22 mouse cellular contexts compared by ENCODE assay signal in the genomic region with DNA sequence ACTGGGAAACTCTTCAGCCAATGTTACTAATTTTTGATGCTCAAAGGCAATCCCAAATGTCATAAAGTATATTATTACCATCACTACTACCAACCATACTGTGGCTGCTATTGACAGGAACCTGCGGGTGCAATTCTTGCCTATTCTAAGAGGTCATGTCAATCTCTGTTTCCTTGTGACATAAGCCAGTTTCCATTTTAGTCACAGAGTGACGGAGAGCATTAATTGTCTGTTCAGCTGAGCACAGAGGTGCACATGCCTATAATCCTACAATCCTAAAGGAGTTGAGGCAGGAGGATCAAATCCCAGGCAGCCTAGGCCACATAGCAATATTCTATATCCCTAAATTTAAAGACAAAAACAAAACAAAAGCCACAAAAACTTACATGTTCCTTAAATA. TPM values are rescaled to one million over a fixed set of nuclear protein-coding genes. Genes with fewer than 3 reads are reported as not detected.
DNase-seq lines count a peak whose midpoint lies in the region; TF ChIP-seq lines count a peak whose summit lies in the region.
"Had no signal": no experiment of that assay in that cellular context is flagged by ENCODE, and none has a peak within 500 bp of the region (broad histone marks: within the 10 kb centered on the region; RNA-seq: fewer than 3 reads in every experiment).

No protein-coding gene starts in this region.

- DNase-seq in A20 (ENCODE audit: low read depth, low spot score) (peak; percentile 14), CH12.LX (ENCODE audit: extremely low read depth) (peak; percentile 45)
- DNase-seq in induced T-regulatory cell, adult 2 months (ENCODE audit: low read depth), result peak; percentile 6
- DNase-seq in layer of hippocampus, adult 9-11 months, result no peak
- DNase-seq in thymus, adult 2 months, result no peak
- no peak for DNase-seq in adrenal gland, adult 18-20 months (ENCODE audit: low spot score in 2 of 2)
- DNase-seq: adrenal gland, adult 2 months; adrenal gland, adult 8-10 months; adrenal gland, postnatal 10 days; adrenal gland, postnatal 14 days; adrenal gland, postnatal 25 days; adrenal gland, postnatal 36 days; B cell, adult 2 months; cerebellum, adult 11 months; cerebellum, adult 11-12 months; cerebellum, adult 18-20 months; cerebellum, adult 2 months; cerebellum, adult 8-10 months; cerebellum, adult 9-10 months had no signal

- no peak overlapping the region for H3K4me3 ChIP-seq in CH12.LX (replicated peaks in 1 of 3; ENCODE audit: low read depth in 2 of 3, low read length in 2 of 3, poor library complexity in 1 of 3)
- H3K4me3 ChIP-seq in thymus, adult 2 months (ENCODE audit: control insufficient read depth, insufficient read depth, low read length), result no peak overlapping the region

- no peaks in the 10 kb centered on the region for H3K79me2 ChIP-seq in CH12.LX (replicated peaks; ENCODE audit: control insufficient read depth, extremely low read depth, insufficient read depth, poor library complexity, severe bottlenecking)

- in situ Hi-C loops in CH12.LX (cut with MboI; ENCODE audit: low pct_ligation_motif_present, low pct_unique_long_range_greater_than_20kb, low sequenced_read_pairs), result loop anchor here (10.0 kb wide), 1 partner anchor 57 kb away; no protein-coding TSS in a partner anchor

- H3K27me3 ChIP-seq in CH12.LX (replicated peaks), result no peaks in the 10 kb centered on the region
- no peaks in the 10 kb centered on the region for H3K27me3 ChIP-seq in thymus, adult 2 months (ENCODE audit: control insufficient read depth, insufficient read depth, low read length)
- H3K27me3 ChIP-seq: Patski had no signal

- peak; percentile 76 for TF ChIP-seq EP300 in CH12.LX (IDR thresholded peaks at IDR 0.05; ENCODE audit: low read length)

- H3K27ac ChIP-seq in CH12.LX (ENCODE audit: insufficient read depth, low read depth), result no peak overlapping the region
- no peak overlapping the region for H3K27ac ChIP-seq in thymus, adult 2 months (ENCODE audit: control insufficient read depth, insufficient read depth, low read length)

- peaks cover 25 to 35% of the 10 kb centered on the region in 2 experiments for H3K4me1 ChIP-seq in CH12.LX (ENCODE audit: control insufficient read depth in 1 of 2, insufficient read depth in 2 of 2)
- no peaks in the 10 kb centered on the region for H3K4me1 ChIP-seq in thymus, adult 2 months (replicated peaks; ENCODE audit: control insufficient read depth, insufficient read depth, low read length)

- no peaks in the 10 kb centered on the region for H3K36me3 ChIP-seq in CH12.LX (replicated peaks in 1 of 2; ENCODE audit: control insufficient read depth in 1 of 2, insufficient read depth in 1 of 2, low read length in 1 of 2)
- no peaks in the 10 kb centered on the region for H3K36me3 ChIP-seq in thymus, adult 2 months (ENCODE audit: control insufficient read depth, insufficient read depth, low read length)
- H3K36me3 ChIP-seq: G1E had no signal

- no peak overlapping the region for H3K4me2 ChIP-seq in CH12.LX (ENCODE audit: insufficient read depth, low read depth, poor library complexity, severe bottlenecking)

- TF ChIP-seq POLR2A in CH12.LX (IDR thresholded peaks at IDR 0.05; ENCODE audit: low read depth, low read length), result no peak
- TF ChIP-seq POLR2A in thymus, adult 2 months (IDR thresholded peaks at IDR 0.05; ENCODE audit: control insufficient read depth, extremely low read depth, insufficient read depth, low read length, poor library complexity), result no peak

- no peak overlapping the region for H3K9ac ChIP-seq in CH12.LX (ENCODE audit: insufficient read depth, low read depth)

- no peak for TF ChIP-seq CTCF in CH12.LX (conservative IDR thresholded peaks at IDR 0.05 in 1 of 2, IDR thresholded peaks at IDR 0.05 in 1 of 2; ENCODE audit: low read depth in 2 of 2, low read length in 2 of 2)
- no peak for TF ChIP-seq CTCF in thymus, adult 2 months (IDR thresholded peaks at IDR 0.05; ENCODE audit: borderline replicate concordance, control insufficient read depth, extremely low read depth, insufficient read depth, low read length, poor library complexity)

- no peak for TF ChIP-seq RAD21 in CH12.LX (IDR thresholded peaks at IDR 0.05; ENCODE audit: low read depth, low read length)

- WGBS in thymus, adult 2 months, result 79% methylated on average over 2 of the region's 2 CpGs

- dilution Hi-C loops in CH12.LX (cut with MboI; ENCODE audit: extremely low pct_ligation_motif_present, extremely low pct_unique_long_range_greater_than_20kb, low sequenced_read_pairs), result no loop called here

- no peaks in the 10 kb centered on the region for H3K9me3 ChIP-seq in CH12.LX (replicated peaks; ENCODE audit: low read length)

TF ChIP-seq in CH12.LX, 34 proteins besides CTCF, POLR2A, EP300 and RAD21:
- TF ChIP-seq MEF2A (IDR thresholded peaks at IDR 0.05; ENCODE audit: borderline replicate concordance, low read depth, low read length) (peak; percentile 84), NELFE (IDR thresholded peaks at IDR 0.05; ENCODE audit: low read depth, low read length) (no peak), BHLHE40 (IDR thresholded peaks at IDR 0.05; ENCODE audit: low read depth, low read length) (peak; percentile 82), IRF4 (IDR thresholded peaks at IDR 0.05; ENCODE audit: low read depth, low read length) (peak; percentile 97), JUN (IDR thresholded peaks at IDR 0.05; ENCODE audit: insufficient read depth, low read depth, low read length) (peak; percentile 88), ETS1 (conservative IDR thresholded peaks at IDR 0.05; ENCODE audit: low read depth, low read length) (peak; percentile 90), JUND (conservative IDR thresholded peaks at IDR 0.05; ENCODE audit: low read depth, low read length) (peak; percentile 87), MAZ (IDR thresholded peaks at IDR 0.05; ENCODE audit: low read depth, low read length) (no peak), MYC (IDR thresholded peaks at IDR 0.05; ENCODE audit: low read depth, low read length) (0 out of 2 replicates have a peak, but pooled peaks have one; percentile 53), CHD1 (IDR thresholded peaks at IDR 0.05; ENCODE audit: low read depth, low read length) (no peak), MXI1 (IDR thresholded peaks at IDR 0.05; ENCODE audit: low read depth, low read length) (no peak), ZKSCAN1 (IDR thresholded peaks at IDR 0.05; ENCODE audit: borderline replicate concordance, low read depth, low read length) (no peak)

RNA-seq across cellular contexts. Expression of gene Aste1, which starts 33.0 kb away (rescaled TPM):
- 8.9 and 10.2 TPM in 2 replicates for total RNA-seq in CH12.LX (2012; rRNA removed)
- total RNA-seq in CH12.LX (2014; rRNA removed), result 13.4 and 13.8 TPM in 2 replicates
- polyA plus RNA-seq in CH12.LX (2012; ENCODE audit: insufficient read length, low read depth), result 12.4 and 13.9 TPM in 2 replicates
- polyA plus RNA-seq in thymus, adult 2 months (2012; rRNA removed), result 11.4 and 12.6 TPM in 2 replicates
- total RNA-seq in adrenal gland, adult 18-20 months (2021), result 10 to 100 TPM; 11.4 to 13.8 TPM

RNA-seq across cellular contexts. Expression of gene Nek11, which starts 33.1 kb away (rescaled TPM):
- total RNA-seq in CH12.LX (2012; rRNA removed) (0.13 and 0.17 TPM in 2 replicates), CH12.LX (2014; rRNA removed) (0.32 TPM in 1 of 2 replicates, not detected in the other)
- polyA plus RNA-seq in CH12.LX (2012; ENCODE audit: insufficient read length, low read depth), result 0.29 TPM in 1 of 2 replicates, not detected in the other
- 0.06 and 0.11 TPM in 2 replicates for polyA plus RNA-seq in thymus, adult 2 months (2012; rRNA removed)
- total RNA-seq in adrenal gland, adult 18-20 months (2021), result under 1 TPM; 0.17 to 0.32 TPM
- total RNA-seq: adrenal gland, postnatal 14 days; adrenal gland, postnatal 25 days; G1E; MEL had no signal
- polyA plus RNA-seq: adrenal gland, adult 2 months; G1E had no signal

Comparison
In these comparisons a context has a peak if more than half of its experiments do, and no peak if none do; other contexts are left out.
1. DNase-seq: peak in A20 (single experiment), CH12.LX (single experiment) and induced T-regulatory cell, adult 2 months (single experiment); none in layer of hippocampus, adult 9-11 months (single experiment), thymus, adult 2 months (single experiment) and adrenal gland, adult 18-20 months (0 of 2).